Mouse (Mus musculus) small intestine, adult 2 months (tissue): ENCODE data around the gene Sytl3.

Experiments
- CTCF ChIP-seq: fragments of 200-500 bp; IDR thresholded peaks from 2 replicates; pipeline ENCODE4 v1.5.1; 2012; ENCODE audit warnings: low read depth, mild to moderate bottlenecking, control low read depth, inconsistent platforms, low read length, moderate library complexity, mixed read lengths; ENCODE audit not compliant: insufficient replicate concordance, insufficient read length; ENCODE audit errors: extremely low read depth
- POLR2A ChIP-seq: fragments of 200-500 bp; IDR thresholded peaks from 2 replicates; pipeline ENCODE4 v1.6.1; 2012; ENCODE audit warnings: low read depth, mild to moderate bottlenecking, control low read depth, inconsistent platforms, low read length, moderate library complexity

DNA sequence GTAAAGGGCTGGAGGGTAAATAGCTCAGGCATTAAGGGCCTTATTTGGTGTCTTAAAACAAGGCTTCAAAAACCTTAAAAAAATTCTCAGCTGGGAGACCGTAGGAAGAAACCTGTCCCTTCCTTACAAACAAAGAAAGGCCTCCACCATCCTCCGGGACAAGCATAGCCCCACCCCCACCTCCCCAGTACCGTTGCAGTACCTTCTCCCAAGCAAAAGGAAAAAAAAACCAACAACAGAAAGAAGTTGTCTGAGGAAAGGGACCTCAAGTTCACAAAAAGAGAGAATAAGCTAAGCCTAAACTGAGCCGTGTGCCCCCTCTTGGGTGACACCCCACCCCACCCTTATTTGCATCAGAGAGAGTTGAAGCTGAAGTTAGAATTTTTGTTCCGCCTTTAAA is 117.7 kb downstream of the Sytl3 start:
- TF ChIP-seq CTCF (no peak), POLR2A (no peak)
